Mouse (Mus musculus) adrenal gland, postnatal 10 days (tissue): Measurements from ENCODE around the gene Cdc42ep5. TPM values are rescaled to one million over a fixed set of nuclear protein-coding genes. Genes with fewer than 3 reads are reported as not detected.
"Not testable (repeated sequence)": the region's sequence is repeated elsewhere in the genome, so short reads cannot be mapped to it uniquely, and the experiment has no call there.

Source experiments
- DNase-seq: peaks from one replicate; pipeline ENCODE4 v3.0.0; 2021; ENCODE audit warnings: mixed read lengths
- long read RNA-seq, 2 experiments: library from polyadenylated mRNA; stranded (forward); transcript quantifications; one replicate each; pipeline ENCODE4 v2.0.0; 2021
- total RNA-seq, 2 experiments: library from RNA; stranded (reverse); gene quantifications; 2 replicates each; pipeline ENCODE4 v1.2.3; 2021

Gene Cdc42ep5
- total RNA-seq: 10 to 100 TPM; 24.8 to 25.3 TPM
- long read RNA-seq, experiment 1, transcript Cdc42ep5-201 (3 exons, 1,025 nt): major isoform, 30 of 39 reads
- long read RNA-seq, experiment 1, partial matches to known transcripts: 0 of 39 reads
- long read RNA-seq, experiment 1, other reads (novel, unspliced or antisense): 5 of 39 reads
- long read RNA-seq, experiment 2, transcript Cdc42ep5-201 (3 exons, 1,025 nt): major isoform, 26 of 35 reads
- long read RNA-seq, experiment 2, partial matches to known transcripts: 0 of 35 reads
- long read RNA-seq, experiment 2, other reads (novel, unspliced or antisense): 6 of 35 reads

DNA sequence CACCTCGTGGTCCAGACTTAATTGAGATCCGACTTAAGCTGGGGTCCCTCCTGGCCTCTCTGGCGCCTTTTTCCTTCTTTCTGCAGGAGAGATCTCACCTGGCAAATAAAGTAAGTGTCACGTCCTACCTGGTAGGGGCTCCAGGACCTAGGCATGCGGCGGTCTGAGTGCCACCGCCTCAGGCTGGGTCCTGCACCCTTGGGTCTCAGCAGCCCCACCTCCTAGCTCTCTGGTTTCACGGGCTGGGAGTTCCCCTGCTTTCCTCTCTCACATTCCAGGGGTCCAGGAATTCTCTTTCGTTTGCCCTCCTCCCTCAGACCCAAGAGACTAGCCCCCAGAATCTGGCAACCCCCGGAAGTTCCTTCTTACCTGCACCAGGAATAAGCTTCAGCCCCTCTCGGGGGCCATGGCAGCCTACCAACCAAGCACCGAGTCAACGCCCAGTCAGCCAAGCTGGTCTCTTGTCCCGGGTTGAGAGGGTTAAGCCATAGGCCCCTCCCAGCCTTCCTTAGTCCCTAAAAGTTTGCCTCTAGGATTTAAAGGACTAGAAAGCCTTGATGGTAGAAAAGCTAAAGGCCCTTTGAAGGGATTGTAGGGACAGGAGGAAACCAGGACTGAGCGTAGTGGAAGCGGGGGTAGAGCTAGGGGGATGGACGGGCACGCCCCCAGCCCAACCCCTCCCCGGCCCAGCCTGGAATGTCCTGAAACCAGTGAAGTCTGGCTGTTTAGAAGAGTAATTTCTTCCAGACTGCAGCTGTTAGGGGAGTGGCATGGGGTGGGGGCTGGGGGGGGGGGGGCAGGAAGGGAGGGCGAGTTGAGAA is at the start of gene Cdc42ep5:
Gene Cdc42ep5 (minus strand): TSS at position 771 of the 821 bp plus-strand sequence.
- DNase-seq: peak; percentile 78

- DNase-seq: not testable (repeated sequence)
These were observed 48.8 kb upstream of the Cdc42ep5 start for GRCm38 (mm10) chr7:4213436-4213835.

DNA sequence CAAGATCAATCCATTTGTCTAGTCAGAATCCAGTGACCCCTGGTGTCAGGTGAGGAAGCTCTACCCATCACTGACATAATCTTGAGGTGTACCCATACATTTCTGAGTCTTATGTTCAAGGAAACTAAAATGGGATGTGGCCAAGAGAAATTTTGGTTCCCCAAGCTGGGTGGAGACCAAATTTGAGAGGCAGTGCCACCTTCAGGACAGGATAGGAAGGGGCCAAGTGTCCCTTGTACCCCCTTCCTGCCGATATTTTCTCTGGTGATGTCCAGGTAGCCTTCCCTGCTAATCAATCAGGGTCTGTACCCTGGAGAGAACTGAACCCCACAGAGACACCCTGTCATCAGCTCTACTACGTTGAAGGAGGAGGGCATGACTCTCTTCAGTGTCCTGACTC is 44.0 kb upstream of the Cdc42ep5 start:
- no peak for DNase-seq

GRCm38 (mm10) chr7:4207126-4207525 is 42.5 kb upstream of the Cdc42ep5 start:
- DNase-seq: no peak

DNA sequence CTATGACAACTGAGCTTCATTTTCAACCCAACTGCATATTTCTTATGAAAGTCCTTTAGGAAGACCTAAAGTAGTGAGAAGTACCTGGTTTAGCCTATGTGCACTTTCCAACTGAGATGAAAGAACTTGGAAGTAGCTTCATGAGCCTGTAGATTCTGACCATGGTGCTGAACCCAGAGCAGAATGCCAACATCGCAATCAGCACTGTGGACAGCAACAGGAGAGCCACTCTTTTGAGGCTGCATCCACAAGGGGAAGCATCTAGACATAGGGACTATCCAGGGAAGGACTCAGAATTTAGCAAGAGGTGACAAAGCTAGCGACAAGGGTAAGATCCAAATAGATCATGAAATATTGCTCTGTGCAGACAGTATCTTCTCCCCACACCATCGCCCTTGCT is 13.8 kb upstream of the Cdc42ep5 start:
- DNase-seq: peak; percentile 80

GRCm38 (mm10) chr7:4170193-4170938 is 5.7 kb upstream of the Cdc42ep5 start:
- DNase-seq: no peak

DNA sequence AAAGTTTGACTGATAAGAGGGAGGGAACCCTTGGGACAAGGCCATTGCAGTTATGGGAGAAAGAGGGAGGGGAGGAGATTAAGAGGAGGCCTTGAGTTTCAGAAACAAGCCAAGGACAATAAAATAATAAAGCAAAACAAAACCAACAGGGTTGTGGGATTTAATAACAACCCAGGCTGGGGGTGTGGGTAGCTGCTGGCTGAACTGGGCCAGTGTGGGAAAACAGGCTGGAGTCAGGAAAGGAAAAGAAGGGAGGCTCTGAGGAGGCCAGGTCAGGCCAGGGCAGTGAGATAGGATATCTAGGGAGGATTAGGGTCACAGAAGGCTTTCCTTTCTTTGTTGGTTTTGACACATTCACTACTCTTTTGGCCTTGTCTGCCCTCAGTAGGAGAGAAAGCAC is 2.4 kb upstream of the Cdc42ep5 start:
- peak; percentile 32 for DNase-seq

- DNase-seq: no peak
These were observed 626 bp upstream of the Cdc42ep5 start for GRCm38 (mm10) chr7:4165286-4165685.

DNA sequence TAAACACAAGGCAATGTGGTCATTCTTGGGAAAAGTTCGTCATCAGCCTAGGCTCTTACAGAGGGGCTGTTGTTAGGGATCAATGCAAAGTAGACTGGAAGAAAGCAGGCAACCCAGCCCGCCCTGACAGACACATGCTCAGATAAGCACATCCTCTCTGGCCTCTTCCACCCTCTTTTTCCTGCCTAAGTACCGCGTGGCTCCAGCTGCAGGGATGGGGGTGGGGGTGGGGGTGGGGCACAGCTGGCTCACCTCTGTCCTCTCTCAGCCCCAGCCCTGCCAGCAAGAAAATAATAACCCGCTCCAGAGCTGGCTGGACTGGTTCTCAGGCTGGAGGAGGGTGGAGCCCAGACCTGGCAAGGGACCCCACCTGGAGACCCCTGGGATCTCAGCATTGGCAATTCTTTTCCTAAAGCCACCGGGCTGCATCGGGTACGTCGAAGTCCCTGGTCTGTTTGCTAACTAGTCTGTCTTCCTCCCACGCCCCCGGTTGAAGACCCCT is 1.0 kb downstream of the Cdc42ep5 start:
- DNase-seq: peak; percentile 33

- DNase-seq: not testable (repeated sequence)
These were observed 3.1 kb downstream of the Cdc42ep5 start for GRCm38 (mm10) chr7:4161596-4161995.

DNA sequence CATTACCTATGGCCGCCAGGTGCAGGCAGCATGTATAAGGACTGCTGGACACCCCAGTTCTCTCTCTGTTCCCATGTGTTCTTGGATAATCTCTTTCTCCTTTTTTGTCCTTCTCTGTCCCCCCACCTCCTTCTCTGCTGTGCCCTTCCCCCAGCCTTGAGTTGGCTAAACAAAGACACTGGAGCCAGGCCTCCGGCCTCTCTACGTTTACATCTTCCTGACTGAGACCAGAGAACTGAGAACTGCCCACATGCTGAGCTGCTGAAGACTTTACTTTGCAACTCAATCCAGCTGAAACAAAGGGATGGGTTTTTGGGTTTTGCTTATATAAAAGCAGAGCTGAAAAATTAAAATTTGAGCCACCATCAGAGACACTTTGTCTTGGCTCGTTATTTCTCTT is 9.7 kb downstream of the Cdc42ep5 start:
- DNase-seq: no peak

DNA sequence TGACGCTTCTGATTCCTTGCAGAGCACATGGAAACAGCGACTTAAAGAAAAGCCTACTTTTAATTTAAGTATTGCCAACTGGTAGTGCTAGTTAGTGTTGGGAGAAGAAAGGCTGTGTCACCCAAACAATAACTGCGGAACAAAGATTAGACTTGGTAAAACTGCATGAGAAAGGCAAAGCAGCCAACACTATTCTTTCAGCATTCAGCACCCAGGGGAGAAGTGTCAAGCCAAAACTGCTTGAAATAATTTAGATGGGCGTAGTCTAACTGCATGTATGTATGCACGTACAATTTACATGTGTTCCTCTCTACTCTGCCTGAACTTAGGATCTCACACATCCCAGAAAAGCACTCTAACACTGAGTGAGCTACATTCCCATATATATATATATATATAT is 10.3 kb downstream of the Cdc42ep5 start:
- DNase-seq: no peak

GRCm38 (mm10) chr7:4151241-4151640 is 13.4 kb downstream of the Cdc42ep5 start:
- DNase-seq: peak; percentile 29

DNA sequence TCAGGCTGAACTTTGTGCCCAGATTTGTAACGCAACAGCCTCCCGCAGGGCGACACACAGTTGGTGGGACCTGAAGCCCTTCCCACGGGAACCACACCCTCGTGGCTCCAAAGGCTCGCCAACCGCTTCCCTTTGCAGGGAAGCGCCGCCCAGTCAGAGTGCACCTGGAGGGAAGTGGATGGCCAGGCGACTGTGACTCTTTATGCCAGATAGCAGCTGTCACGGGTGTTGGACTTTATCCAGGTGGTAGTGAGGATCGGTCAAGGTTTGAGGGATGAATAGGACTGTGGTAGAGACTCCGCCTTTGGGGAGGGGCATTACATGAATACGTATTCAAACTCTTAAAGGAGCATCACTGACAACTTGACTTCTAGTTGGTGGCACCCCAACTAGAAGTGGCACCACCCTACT is 13.8 kb downstream of the Cdc42ep5 start:
- DNase-seq: peak; percentile 80

DNA sequence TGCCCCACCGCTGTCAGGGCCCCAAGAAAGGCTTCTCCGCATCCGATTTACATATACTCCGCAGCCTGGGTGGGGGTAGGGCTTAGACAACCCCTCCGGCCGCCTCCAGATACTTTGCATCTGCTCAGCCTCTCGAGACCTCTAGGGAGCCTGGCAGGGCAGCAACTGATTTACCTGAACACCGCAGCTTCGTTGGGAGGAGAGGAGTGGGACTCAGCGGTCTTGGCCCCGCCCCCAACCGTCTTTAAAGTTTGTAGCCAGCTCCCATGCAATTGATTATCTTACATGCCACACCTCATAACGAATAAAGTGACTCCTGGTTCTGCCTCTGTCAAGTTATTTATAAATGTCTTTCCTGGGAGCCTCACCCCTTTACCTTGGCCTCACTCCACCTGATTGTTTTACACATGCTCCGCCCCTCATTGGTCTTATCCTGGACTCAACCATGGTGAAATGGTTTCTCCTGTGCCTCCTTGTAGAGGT is 14.6 kb downstream of the Cdc42ep5 start, which contains the start of gene Leng9:
Gene Leng9 (minus strand): TSS at position 316 of the 483 bp plus-strand sequence.
- DNase-seq: peak; percentile 62

DNA sequence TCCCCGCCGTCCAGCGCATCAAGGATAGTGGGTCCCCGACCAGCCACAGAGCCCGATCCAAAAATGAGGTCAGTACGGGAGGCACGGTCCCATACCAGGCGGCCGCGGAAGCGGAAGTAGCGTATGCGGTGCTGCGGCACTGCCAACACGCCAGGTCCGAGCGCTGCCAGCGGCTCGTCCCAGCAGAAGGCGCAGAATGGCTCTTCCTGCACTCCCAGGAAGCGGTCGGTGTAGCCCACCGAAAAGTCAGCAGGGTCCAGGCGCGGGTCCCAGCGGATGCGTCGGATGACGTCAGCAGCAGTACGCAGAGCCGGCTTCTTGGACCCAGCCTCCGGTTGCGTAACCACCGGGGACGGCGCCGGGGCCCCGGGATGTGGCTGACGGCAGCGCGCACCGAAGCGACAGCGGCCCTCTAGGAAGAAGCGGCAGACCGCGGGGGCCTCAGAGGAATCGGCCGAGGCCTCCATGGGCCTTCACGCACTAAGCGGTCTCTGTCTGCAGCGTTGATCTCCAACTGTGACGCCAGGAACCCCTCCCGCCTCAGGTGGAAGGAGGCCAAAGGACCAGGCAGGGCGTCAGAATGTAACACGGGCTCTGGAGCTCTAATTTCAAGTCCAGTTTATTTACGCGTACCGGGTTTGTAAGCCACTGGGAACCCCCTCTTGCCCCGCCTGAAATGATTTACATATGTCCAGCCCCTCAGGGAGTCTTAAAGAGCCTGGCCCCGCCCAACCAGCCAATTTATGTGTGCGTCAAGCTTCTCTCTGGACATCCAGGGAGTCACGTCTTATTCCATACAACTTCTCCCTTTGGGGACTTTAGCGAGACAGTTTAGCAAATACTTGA is 15.2 kb downstream of the Cdc42ep5 start:
- DNase-seq: peak; percentile 85

DNA sequence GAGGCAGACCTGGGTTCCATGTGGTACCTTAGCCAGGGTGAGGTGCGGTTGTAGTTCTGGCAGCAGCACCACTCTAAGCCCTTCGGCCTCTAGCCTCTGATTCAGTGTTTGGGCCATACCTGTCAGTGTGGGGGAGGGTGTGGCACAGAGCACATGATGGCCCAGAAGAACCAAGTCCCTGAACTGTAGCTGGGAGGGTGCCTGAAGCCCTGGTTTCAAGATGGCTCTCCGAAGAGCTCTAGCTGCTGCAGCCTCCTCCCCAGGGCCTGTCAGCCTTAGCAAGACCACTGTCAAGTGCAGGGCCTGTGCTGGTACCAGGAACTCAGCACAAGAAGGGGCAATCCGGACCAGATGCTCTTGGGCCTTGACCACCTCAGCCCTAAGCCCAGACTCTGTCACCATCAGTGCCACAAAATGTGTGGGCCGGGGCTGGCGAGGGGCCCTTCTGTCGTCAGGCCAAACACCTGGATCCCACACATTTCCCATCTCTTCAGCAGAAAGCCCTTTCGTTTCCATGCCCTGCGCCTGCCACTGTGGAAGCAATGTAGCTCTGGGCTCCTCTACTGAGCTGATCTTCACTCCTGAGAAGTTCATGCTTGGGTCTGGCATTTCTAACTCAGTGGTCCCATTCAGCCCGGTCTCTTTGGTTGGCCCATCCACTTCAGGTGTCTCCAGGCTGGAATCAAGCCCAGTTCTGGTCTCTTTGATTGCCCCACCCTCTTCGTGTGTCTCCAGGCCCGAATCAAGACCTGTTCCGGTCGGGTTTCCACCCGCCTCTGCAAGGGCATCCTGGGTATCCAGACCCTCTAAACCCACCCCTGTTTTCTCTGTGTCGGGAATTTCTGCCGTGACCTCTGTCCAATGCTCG is 16.1 kb downstream of the Cdc42ep5 start:
- DNase-seq: peak; percentile 34

DNA sequence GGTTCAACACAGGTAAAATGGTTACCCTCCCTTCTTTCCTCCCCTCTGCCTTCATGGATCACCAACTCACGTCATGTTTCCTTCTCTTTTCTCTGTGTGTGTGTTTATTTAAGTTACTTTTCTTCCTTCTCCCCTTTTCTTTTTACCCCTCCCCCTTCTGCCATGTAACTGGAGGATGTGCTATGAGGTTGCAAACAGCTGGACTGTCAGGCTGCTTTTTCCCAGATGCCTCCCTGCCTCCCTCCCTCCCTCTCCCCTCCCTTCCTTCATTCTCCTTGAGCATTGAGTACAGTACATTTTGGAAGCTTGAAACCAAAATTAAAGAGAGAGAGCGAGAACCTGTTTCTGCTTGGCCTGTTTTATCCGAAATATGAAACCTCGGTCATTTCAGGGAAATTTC is 16.8 kb downstream of the Cdc42ep5 start:
- no peak for DNase-seq

DNA sequence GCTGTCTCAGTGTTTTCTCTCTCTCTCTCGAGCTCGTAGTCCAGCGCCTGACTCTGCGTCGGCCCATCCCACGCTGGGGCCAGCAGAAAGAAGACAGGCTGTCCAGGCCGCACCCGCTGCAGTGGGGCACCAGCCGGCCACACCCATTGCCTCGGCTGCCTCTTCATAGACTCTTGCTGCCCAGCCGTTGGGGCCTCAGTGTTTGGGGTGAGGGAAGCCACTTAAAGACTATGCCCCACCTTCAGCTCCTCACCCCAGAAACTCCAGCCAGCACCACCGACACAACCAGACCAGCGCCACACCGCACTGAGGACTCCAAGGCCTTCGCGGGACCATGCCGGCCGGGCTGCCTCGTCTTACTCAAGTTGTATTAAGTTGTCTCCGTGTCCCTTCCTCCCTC is 17.3 kb downstream of the Cdc42ep5 start:
- peak; percentile 14 for DNase-seq
